Mouse (Mus musculus): ENCODE data around the gene Hdac5. TPM values are rescaled to one million over a fixed set of nuclear protein-coding genes. Genes with fewer than 3 reads are reported as not detected.

Hdac5 gene
- polyA plus RNA-seq, 1 experiment from 2014 or later: 36.8 TPM

DNA sequence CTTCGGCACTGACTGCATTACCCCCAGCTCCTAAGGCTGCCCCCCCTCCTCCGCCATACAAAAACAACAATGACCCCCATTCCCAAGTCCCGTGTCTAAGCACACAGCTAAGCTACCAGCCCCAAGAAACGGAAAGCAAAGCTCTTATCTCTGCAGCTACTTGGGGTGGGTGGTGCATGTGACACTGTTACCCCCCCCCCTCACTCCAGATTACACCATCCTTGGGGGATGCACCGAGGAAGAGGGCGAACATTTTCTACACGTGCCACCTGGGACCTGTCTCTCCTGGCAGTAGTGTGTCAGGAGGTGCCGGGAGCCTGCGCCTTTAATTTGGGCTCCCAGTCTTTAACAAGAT is 1.8 kb downstream of the Hdac5 start:
- H3K27me3 ChIP-seq (ENCODE audit: control insufficient read depth, insufficient read depth, low read length): no peaks in the 10 kb centered on the region; the same call in none of the 2 replicates
- peak overlapping the region; percentile 80 for H3K9ac ChIP-seq (ENCODE audit: low read length)
- peak overlapping the region; percentile 72 for H3K27ac ChIP-seq (ENCODE audit: low read depth, low read length)
- no peaks in the 10 kb centered on the region for H3K9me3 ChIP-seq (ENCODE audit: control insufficient read depth, low read length)
- WGBS: 20% methylated on average over 9 of the region's 9 CpGs
- ATAC-seq (replicated peaks; ENCODE audit: low FRiP score) (peak; percentile 16; the same call in 1 of the 2 replicates), DNase-seq (ENCODE audit: low spot score) (no peak)
- H3K36me3 ChIP-seq (ENCODE audit: control insufficient read depth, insufficient read depth, low read length): no peaks in the 10 kb centered on the region
- peaks cover 40% of the 10 kb centered on the region for H3K4me1 ChIP-seq (replicated peaks; ENCODE audit: control insufficient read depth, insufficient read depth, low read length)
- peak overlapping the region; percentile 93 for H3K4me3 ChIP-seq (ENCODE audit: low read depth, low read length)
- peak overlapping the region; percentile 84 for H3K4me2 ChIP-seq (ENCODE audit: low read depth, low read length, severe bottlenecking)

DNA sequence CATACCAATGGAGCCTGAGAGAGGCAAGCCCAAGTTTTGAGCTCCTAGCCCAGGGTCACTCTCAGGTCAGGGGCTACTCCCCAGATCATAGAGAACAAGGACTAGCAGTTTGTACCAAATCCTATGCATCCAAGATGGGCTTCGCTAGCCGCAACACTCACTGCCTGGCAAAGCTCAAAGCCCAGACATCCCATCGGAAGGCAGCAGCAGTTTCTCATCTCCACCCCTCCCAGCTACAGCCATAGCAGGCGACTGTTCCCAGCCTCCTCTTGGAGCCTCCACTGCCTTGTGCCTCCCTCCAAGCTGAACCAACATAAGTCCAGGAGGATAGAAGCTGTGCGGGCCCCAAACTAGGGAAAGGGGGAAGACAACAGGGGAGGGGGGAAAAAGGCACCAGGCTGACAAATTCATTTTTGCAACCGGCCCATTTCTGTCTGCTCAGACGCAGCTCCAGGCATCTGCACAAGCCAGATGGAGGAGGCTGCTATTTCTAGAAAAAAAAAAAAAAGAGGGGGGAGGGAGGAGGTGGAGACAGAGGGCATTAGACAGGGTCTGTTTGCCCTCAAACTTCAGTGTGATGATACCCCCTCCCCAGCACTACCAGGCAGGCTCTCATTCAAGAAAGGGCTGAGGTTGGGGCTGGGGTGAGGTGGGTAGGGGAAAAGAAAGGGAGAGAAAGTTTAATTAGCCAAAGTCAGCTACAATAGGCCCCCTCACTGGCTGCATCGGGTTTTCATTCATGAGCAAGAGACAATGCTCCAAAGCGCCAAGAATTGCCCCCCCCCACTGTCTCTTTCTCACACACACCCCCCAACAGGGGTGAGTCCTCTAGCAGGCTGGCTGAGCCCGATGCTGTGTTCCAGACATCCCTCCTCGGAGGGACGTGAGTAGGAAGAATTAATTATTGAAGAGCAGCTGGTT is 2.4 kb downstream of the Hdac5 start:
- Histone ChIP-seq H3K27ac (ENCODE audit: low read depth, low read length) (peak overlapping the region; percentile 72), H3K4me1 (replicated peaks; ENCODE audit: control insufficient read depth, insufficient read depth, low read length) (peaks cover 40% of the 10 kb centered on the region), H3K36me3 (ENCODE audit: control insufficient read depth, insufficient read depth, low read length) (no peaks in the 10 kb centered on the region), H3K27me3 (ENCODE audit: control insufficient read depth, insufficient read depth, low read length) (no peaks in the 10 kb centered on the region; the same call in none of the 2 replicates), H3K4me3 (ENCODE audit: low read depth, low read length) (peak overlapping the region; percentile 93), H3K9me3 (ENCODE audit: control insufficient read depth, low read length) (no peaks in the 10 kb centered on the region), H3K9ac (ENCODE audit: low read length) (peak overlapping the region; percentile 80), H3K4me2 (ENCODE audit: low read depth, low read length, severe bottlenecking) (peak overlapping the region; percentile 84)
- peak; percentile 71 for DNase-seq (ENCODE audit: low spot score)
- peak; percentile 75 for ATAC-seq (replicated peaks; ENCODE audit: low FRiP score)
- WGBS: 11% methylated on average over 12 of the region's 12 CpGs

- H3K27me3 ChIP-seq (ENCODE audit: control insufficient read depth, insufficient read depth, low read length): no peaks in the 10 kb centered on the region; the same call in none of the 2 replicates
- 63% methylated on average over 12 of the region's 12 CpGs for WGBS
These were observed 3.6 kb downstream of the Hdac5 start for GRCm38 (mm10) chr11:102226067-102226978.

GRCm38 (mm10) chr11:102225221-102225620 is 4.7 kb downstream of the Hdac5 start:
- no peak for ATAC-seq (replicated peaks; ENCODE audit: low FRiP score)
- Histone ChIP-seq H3K4me3 (ENCODE audit: low read depth, low read length) (no peak overlapping the region), H3K4me2 (ENCODE audit: low read depth, low read length, severe bottlenecking) (no peak overlapping the region; the same call in 1 of the 2 replicates)

More at GRCm38 (mm10) chr11:102226067-102226978, 3.6 kb downstream of the Hdac5 start:
- Histone ChIP-seq H3K9me3 (ENCODE audit: control insufficient read depth, low read length) (no peaks in the 10 kb centered on the region), H3K4me2 (ENCODE audit: low read depth, low read length, severe bottlenecking) (no peak overlapping the region; the same call in 1 of the 2 replicates), H3K4me1 (replicated peaks; ENCODE audit: control insufficient read depth, insufficient read depth, low read length) (peaks cover 40% of the 10 kb centered on the region), H3K9ac (ENCODE audit: low read length) (no peak overlapping the region; the same call in 1 of the 2 replicates), H3K27ac (ENCODE audit: low read depth, low read length) (no peak overlapping the region), H3K36me3 (ENCODE audit: control insufficient read depth, insufficient read depth, low read length) (no peaks in the 10 kb centered on the region), H3K4me3 (ENCODE audit: low read depth, low read length) (0 out of 2 replicates have a peak overlapping the region, but pooled peaks have one; percentile 93)
- no peak for ATAC-seq (replicated peaks; ENCODE audit: low FRiP score)
- no peak for DNase-seq (ENCODE audit: low spot score)

DNA sequence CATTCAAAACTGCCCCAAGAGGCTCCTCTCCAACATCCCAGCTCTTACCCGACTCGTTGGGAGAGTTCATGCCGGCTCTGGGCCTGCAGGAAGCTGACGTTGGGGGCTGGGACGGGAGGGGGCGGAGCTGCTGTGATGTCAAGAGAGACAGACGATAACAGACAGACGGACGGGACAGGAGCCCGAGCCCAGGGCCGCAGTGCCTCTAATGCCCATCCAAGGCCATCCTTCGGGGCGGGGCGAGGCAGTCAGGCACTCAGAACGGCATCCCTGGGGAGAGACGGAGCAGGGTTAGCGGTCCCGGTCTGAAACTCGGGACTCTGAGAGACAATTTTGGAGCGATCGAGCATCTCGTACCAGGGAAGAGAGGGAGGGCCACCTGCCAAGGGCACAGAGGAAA is 5.3 kb downstream of the Hdac5 start:
- DNase-seq (ENCODE audit: low spot score): no peak
- ATAC-seq (replicated peaks; ENCODE audit: low FRiP score): no peak
- 12% methylated on average over 22 of the region's 22 CpGs for whole genome bisulfite sequencing
- no peaks in the 10 kb centered on the region for H3K9me3 ChIP-seq (ENCODE audit: control insufficient read depth, low read length)
- H3K4me3 ChIP-seq (ENCODE audit: low read depth, low read length): 0 out of 2 replicates have a peak overlapping the region, but pooled peaks have one; percentile 5
- H3K9ac ChIP-seq (ENCODE audit: low read length): peak overlapping the region; percentile 29; the same call in 1 of the 2 replicates
- peak overlapping the region; percentile 36 for H3K4me2 ChIP-seq (ENCODE audit: low read depth, low read length, severe bottlenecking)
- no peaks in the 10 kb centered on the region; the same call in none of the 2 replicates for H3K27me3 ChIP-seq (ENCODE audit: control insufficient read depth, insufficient read depth, low read length)
- H3K36me3 ChIP-seq (ENCODE audit: control insufficient read depth, insufficient read depth, low read length): no peaks in the 10 kb centered on the region
- no peak overlapping the region for H3K27ac ChIP-seq (ENCODE audit: low read depth, low read length)
- peaks cover 40% of the 10 kb centered on the region for H3K4me1 ChIP-seq (replicated peaks; ENCODE audit: control insufficient read depth, insufficient read depth, low read length)

More at GRCm38 (mm10) chr11:102225221-102225620, 4.7 kb downstream of the Hdac5 start:
- Histone ChIP-seq H3K27ac (ENCODE audit: low read depth, low read length) (no peak overlapping the region), H3K9me3 (ENCODE audit: control insufficient read depth, low read length) (no peaks in the 10 kb centered on the region), H3K9ac (ENCODE audit: low read length) (no peak overlapping the region), H3K4me1 (replicated peaks; ENCODE audit: control insufficient read depth, insufficient read depth, low read length) (peaks cover 40% of the 10 kb centered on the region), H3K27me3 (ENCODE audit: control insufficient read depth, insufficient read depth, low read length) (no peaks in the 10 kb centered on the region; the same call in none of the 2 replicates), H3K36me3 (ENCODE audit: control insufficient read depth, insufficient read depth, low read length) (no peaks in the 10 kb centered on the region)
- no peak for DNase-seq (ENCODE audit: low spot score)
- 74% methylated on average over 5 of the region's 5 CpGs for WGBS

- Histone ChIP-seq H3K36me3 (ENCODE audit: control insufficient read depth, insufficient read depth, low read length) (no peaks in the 10 kb centered on the region), H3K4me1 (replicated peaks; ENCODE audit: control insufficient read depth, insufficient read depth, low read length) (peaks cover 42% of the 10 kb centered on the region)
- DNase-seq (ENCODE audit: low spot score): peak; percentile 74
These were observed 6.8 kb downstream of the Hdac5 start for GRCm38 (mm10) chr11:102223166-102223565.

DNA sequence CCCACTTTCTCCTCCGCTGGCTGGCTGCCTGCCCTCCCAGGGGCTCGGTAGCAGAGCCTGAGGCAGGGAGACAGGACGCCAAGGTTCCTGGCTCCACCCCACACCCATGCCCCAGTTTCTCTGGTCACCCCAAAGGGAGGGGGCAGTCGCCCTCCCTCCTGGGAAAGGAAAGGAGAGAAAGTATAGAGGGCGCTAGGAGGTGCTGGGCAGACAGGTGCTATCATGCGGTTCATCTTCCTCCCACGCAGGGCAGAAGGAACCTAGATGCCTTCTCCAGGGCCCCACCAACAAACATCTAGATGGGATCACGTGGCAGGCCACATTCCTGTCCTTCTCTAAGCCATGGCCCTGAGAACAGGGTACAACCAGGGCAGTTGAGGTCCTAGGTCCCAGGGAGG is 8.0 kb downstream of the Hdac5 start:
- ATAC-seq (replicated peaks; ENCODE audit: low FRiP score): no peak
- Histone ChIP-seq H3K27me3 (ENCODE audit: control insufficient read depth, insufficient read depth, low read length) (no peaks in the 10 kb centered on the region; the same call in none of the 2 replicates), H3K36me3 (ENCODE audit: control insufficient read depth, insufficient read depth, low read length) (no peaks in the 10 kb centered on the region), H3K27ac (ENCODE audit: low read depth, low read length) (no peak overlapping the region), H3K4me2 (ENCODE audit: low read depth, low read length, severe bottlenecking) (no peak overlapping the region), H3K4me1 (replicated peaks; ENCODE audit: control insufficient read depth, insufficient read depth, low read length) (peaks cover 34% of the 10 kb centered on the region), H3K9ac (ENCODE audit: low read length) (no peak overlapping the region), H3K4me3 (ENCODE audit: low read depth, low read length) (no peak overlapping the region), H3K9me3 (ENCODE audit: control insufficient read depth, low read length) (no peaks in the 10 kb centered on the region)
- no peak for DNase-seq (ENCODE audit: low spot score)
- WGBS: 84% methylated on average over 8 of the region's 8 CpGs

More at GRCm38 (mm10) chr11:102223166-102223565, 6.8 kb downstream of the Hdac5 start:
- Histone ChIP-seq H3K4me2 (ENCODE audit: low read depth, low read length, severe bottlenecking) (no peak overlapping the region), H3K9me3 (ENCODE audit: control insufficient read depth, low read length) (no peaks in the 10 kb centered on the region), H3K9ac (ENCODE audit: low read length) (no peak overlapping the region), H3K27ac (ENCODE audit: low read depth, low read length) (no peak overlapping the region), H3K4me3 (ENCODE audit: low read depth, low read length) (no peak overlapping the region), H3K27me3 (ENCODE audit: control insufficient read depth, insufficient read depth, low read length) (no peaks in the 10 kb centered on the region; the same call in none of the 2 replicates)
- WGBS: 46% methylated on average over 6 of the region's 6 CpGs
- no peak for ATAC-seq (replicated peaks; ENCODE audit: low FRiP score)

Data from forebrain, embryonic 11.5 days (tissue).